Mouse (Mus musculus) liver, adult 2 months (tissue): ENCODE measurements around the gene Ninj1. TPM values are rescaled to one million over a fixed set of nuclear protein-coding genes. Genes with fewer than 3 reads are reported as not detected.
A peak's percentile ranks its signal among the peaks of the same experiment; 100 is the strongest.

Experiments
- DNase-seq: peaks from one replicate; pipeline ENCODE4 v3.0.0-alpha.2; 2011; ENCODE audit warnings: low read depth, low spot score; ENCODE audit errors: extremely low read depth
- H3K27ac ChIP-seq: fragments of 200-500 bp; replicated peaks from 2 replicates; pipeline ENCODE4 v1.5.1; 2012; ENCODE audit warnings: low read depth, mild to moderate bottlenecking, control low read depth, inconsistent platforms, low read length; ENCODE audit not compliant: insufficient read depth
- H3K27me3 ChIP-seq: fragments of 200-500 bp; 2 replicates; pipeline ENCODE4 v1.6.1; 2012; ENCODE audit warnings: mild to moderate bottlenecking, moderate library complexity, low read length, inconsistent platforms; ENCODE audit not compliant: control insufficient read depth, insufficient read depth
- H3K36me3 ChIP-seq: fragments of 200-500 bp; 2 replicates; pipeline ENCODE4 v1.6.1; 2012; ENCODE audit warnings: low read length, inconsistent platforms; ENCODE audit not compliant: control insufficient read depth, insufficient read depth
- H3K4me1 ChIP-seq: fragments of 200-500 bp; 2 replicates; pipeline ENCODE4 v1.6.1; 2011; ENCODE audit warnings: low read length; ENCODE audit not compliant: control insufficient read depth, insufficient read depth
- H3K4me3 ChIP-seq: fragments of 200-500 bp; 2 replicates; pipeline ENCODE4 v1.5.1; 2011; ENCODE audit warnings: low read depth, mild to moderate bottlenecking, control low read depth, low read length, moderate library complexity; ENCODE audit not compliant: insufficient read depth
- H3K79me2 ChIP-seq: fragments of 200-500 bp; 2 replicates; pipeline ENCODE4 v1.6.1; 2012; ENCODE audit warnings: inconsistent platforms, mild to moderate bottlenecking, low read length, moderate library complexity; ENCODE audit not compliant: control insufficient read depth, insufficient read depth
- H3K9ac ChIP-seq: fragments of 200-500 bp; 2 replicates; pipeline ENCODE4 v1.6.1; 2012; ENCODE audit warnings: low read depth, mild to moderate bottlenecking, control low read depth, inconsistent platforms, low read length
- CTCF ChIP-seq: fragments of 200-500 bp; IDR thresholded peaks from 2 replicates; pipeline ENCODE4 v1.5.1; 2011; ENCODE audit warnings: low read depth, low read length, control low read depth
- POLR2A ChIP-seq: fragments of 200-500 bp; IDR thresholded peaks from 2 replicates; pipeline ENCODE4 v1.6.1; 2011; ENCODE audit warnings: low read length, control low read depth; ENCODE audit not compliant: insufficient read depth; ENCODE audit errors: extremely low read depth
- WGBS: fragments of 180-500 bp; shearing (Covaris S2); methylation state at CpG from one replicate; pipeline ENCODE4 v1.1.7; 2018; 5-methylcytosine and 5-hydroxymethylcytosine counted together
- polyA plus RNA-seq: library from polyadenylated mRNA; depleted of rRNA; stranded (reverse); fragments of >200 nt; gene quantifications from 2 replicates; pipeline ENCODE4 v1.2.3, GENCODE M21; 2012
- total RNA-seq: library from RNA; depleted of rRNA; stranded (reverse); fragments of >200 nt; gene quantifications from 2 replicates; pipeline ENCODE4 v1.2.3, GENCODE M21; 2014

Gene Ninj1
- total and polyA plus RNA-seq, 2 experiments, result 178 to 1,040 TPM

GRCm38 (mm10) chr13:49188966-49189360 lies 1.7 kb downstream of the Ninj1 start:
- peak; percentile 76 for DNase-seq
- peaks cover 14% of the 10 kb centered on the region for H3K79me2 ChIP-seq
- H3K27ac ChIP-seq, result peak overlapping the region; percentile 86
- peaks cover 35% of the 10 kb centered on the region for H3K4me1 ChIP-seq
- H3K36me3 ChIP-seq, result no peaks in the 10 kb centered on the region
- no peaks in the 10 kb centered on the region for H3K27me3 ChIP-seq
- WGBS, result 21% methylated on average over 2 of the region's 2 CpGs
- H3K9ac ChIP-seq, result peak overlapping the region; percentile 95
- TF ChIP-seq POLR2A (0 out of 2 replicates have a peak, but pooled peaks have one; percentile 21), CTCF (no peak)
- H3K4me3 ChIP-seq, result peak overlapping the region; percentile 86

GRCm38 (mm10) chr13:49189970-49190870 lies 2.9 kb downstream of the Ninj1 start:
- Histone ChIP-seq H3K27ac (peak overlapping the region; percentile 86), H3K9ac (peak overlapping the region; percentile 95), H3K4me1 (peaks cover 34% of the 10 kb centered on the region), H3K27me3 (no peaks in the 10 kb centered on the region), H3K4me3 (peak overlapping the region; percentile 20), H3K36me3 (peaks cover 6% of the 10 kb centered on the region), H3K79me2 (peaks cover 14% of the 10 kb centered on the region)
- WGBS, result 5% methylated on average over 12 of the region's 12 CpGs
- peak; percentile 98 for DNase-seq
- TF ChIP-seq POLR2A, result no peak
- TF ChIP-seq CTCF, result no peak

- Histone ChIP-seq H3K79me2 (peaks cover 14% of the 10 kb centered on the region), H3K27ac (peak overlapping the region; percentile 86), H3K4me3 (peak overlapping the region; percentile 6; the same call in 1 of the 2 replicates), H3K9ac (peak overlapping the region; percentile 63), H3K27me3 (no peaks in the 10 kb centered on the region), H3K36me3 (peaks cover 11% of the 10 kb centered on the region), H3K4me1 (peaks cover 34% of the 10 kb centered on the region)
- DNase-seq, result peak; percentile 88
- no peak for TF ChIP-seq POLR2A
- no peak for TF ChIP-seq CTCF
- 21% methylated on average over 7 of the region's 7 CpGs for WGBS
Observed at GRCm38 (mm10) chr13:49190876-49191672, 3.8 kb downstream of the Ninj1 start.

- H3K9ac ChIP-seq, result peak overlapping the region; percentile 63
- no peak overlapping the region for H3K4me3 ChIP-seq
- no peak for DNase-seq
- 37% methylated on average over 5 of the region's 5 CpGs for WGBS
- H3K36me3 ChIP-seq, result peaks cover 15% of the 10 kb centered on the region
- no peaks in the 10 kb centered on the region for H3K27me3 ChIP-seq
- H3K27ac ChIP-seq, result peak overlapping the region; percentile 86
- peaks cover 31% of the 10 kb centered on the region for H3K4me1 ChIP-seq
- peaks cover 14% of the 10 kb centered on the region for H3K79me2 ChIP-seq
- no peak for TF ChIP-seq POLR2A
- no peak for TF ChIP-seq CTCF
Observed at GRCm38 (mm10) chr13:49191673-49192035, 4.4 kb downstream of the Ninj1 start.

- 37% methylated on average over 16 of the region's 16 CpGs for WGBS
- H3K4me1 ChIP-seq, result peaks cover 32% of the 10 kb centered on the region
- TF ChIP-seq CTCF (no peak), POLR2A (no peak)
- peaks cover 14% of the 10 kb centered on the region for H3K79me2 ChIP-seq
- peaks cover 15% of the 10 kb centered on the region for H3K36me3 ChIP-seq
- no peaks in the 10 kb centered on the region for H3K27me3 ChIP-seq
- peak overlapping the region; percentile 86 for H3K27ac ChIP-seq
- DNase-seq, result peak; percentile 80
- peak overlapping the region; percentile 63 for H3K9ac ChIP-seq
- H3K4me3 ChIP-seq, result 0 out of 2 replicates have a peak overlapping the region, but pooled peaks have one; percentile 10
Observed at GRCm38 (mm10) chr13:49192156-49192855, 5.0 kb downstream of the Ninj1 start.
